Mouse (Mus musculus) testis, adult 2 months (tissue): Measurements from ENCODE around the gene Mptx2. TPM values are rescaled to one million over a fixed set of nuclear protein-coding genes. Genes with fewer than 3 reads are reported as not detected.

ENCODE experiments used
- H3K27ac ChIP-seq: fragments of 200-500 bp; 2 replicates; pipeline ENCODE4 v1.5.1; 2012; ENCODE audit warnings: low read depth, low read length; ENCODE audit not compliant: control insufficient read depth, insufficient read depth
- H3K27me3 ChIP-seq: fragments of 200-500 bp; 2 replicates; pipeline ENCODE4 v1.6.1; 2012; ENCODE audit warnings: mild to moderate bottlenecking, low read length, moderate library complexity; ENCODE audit not compliant: control insufficient read depth, insufficient read depth
- H3K36me3 ChIP-seq: fragments of 200-500 bp; 2 replicates; pipeline ENCODE4 v1.6.1; 2012; ENCODE audit warnings: mild to moderate bottlenecking, low read length; ENCODE audit not compliant: control insufficient read depth, insufficient read depth
- H3K4me1 ChIP-seq: fragments of 200-500 bp; 2 replicates; pipeline ENCODE4 v1.6.1; 2012; ENCODE audit warnings: low read length; ENCODE audit not compliant: control insufficient read depth, insufficient read depth
- H3K4me3 ChIP-seq: fragments of 200-500 bp; 2 replicates; pipeline ENCODE4 v1.5.1; 2012; ENCODE audit warnings: low read depth, mild to moderate bottlenecking, low read length, moderate library complexity, mixed read lengths; ENCODE audit not compliant: control insufficient read depth
- CTCF ChIP-seq: fragments of 200-500 bp; IDR thresholded peaks from 2 replicates; pipeline ENCODE4 v1.5.1; 2012; ENCODE audit warnings: low read depth, mild to moderate bottlenecking, inconsistent platforms, low read length, moderate library complexity; ENCODE audit not compliant: control insufficient read depth, insufficient read depth, insufficient replicate concordance
- POLR2A ChIP-seq: fragments of 200-500 bp; IDR thresholded peaks from 2 replicates; pipeline ENCODE4 v1.6.1; 2012; ENCODE audit warnings: low read depth, mild to moderate bottlenecking, inconsistent platforms, low read length, moderate library complexity; ENCODE audit not compliant: control insufficient read depth
- polyA plus RNA-seq: library from polyadenylated mRNA; depleted of rRNA; stranded (reverse); fragments of >200 nt; gene quantifications from 2 replicates; pipeline ENCODE4 v1.2.3, GENCODE M21; 2012; rRNA removed

The Mptx2 gene
- not detected in 2 replicates for polyA plus RNA-seq

DNA sequence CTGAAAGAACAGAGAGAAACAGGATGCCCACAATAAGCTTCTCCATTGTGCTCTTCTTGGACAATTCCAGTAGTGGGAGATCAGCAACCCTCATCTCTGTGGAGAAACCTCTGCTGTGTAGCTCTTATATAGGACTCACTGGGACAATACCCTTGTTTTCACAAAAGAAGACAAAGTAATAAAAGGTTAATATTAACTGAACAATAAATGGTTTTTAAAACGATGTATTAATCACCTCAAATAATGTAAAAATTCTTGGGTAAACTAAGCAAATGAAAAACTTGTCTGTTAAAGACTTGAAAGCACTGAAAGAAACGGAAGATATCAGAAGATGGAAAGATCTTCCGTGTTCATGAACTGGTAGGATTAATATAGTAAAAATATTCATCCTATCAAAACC is at the start of gene Mptx2:
Mptx2 (minus strand) TSS at position 101 of the 400 bp plus-strand sequence.
- no peaks in the 10 kb centered on the region for H3K4me1 ChIP-seq
- no peaks in the 10 kb centered on the region for H3K27me3 ChIP-seq
- H3K4me3 ChIP-seq = no peak within 1 kb of the TSS
- no peaks in the 10 kb centered on the region for H3K36me3 ChIP-seq
- no peak within 1 kb of the TSS for H3K27ac ChIP-seq
- no peak for TF ChIP-seq POLR2A

DNA sequence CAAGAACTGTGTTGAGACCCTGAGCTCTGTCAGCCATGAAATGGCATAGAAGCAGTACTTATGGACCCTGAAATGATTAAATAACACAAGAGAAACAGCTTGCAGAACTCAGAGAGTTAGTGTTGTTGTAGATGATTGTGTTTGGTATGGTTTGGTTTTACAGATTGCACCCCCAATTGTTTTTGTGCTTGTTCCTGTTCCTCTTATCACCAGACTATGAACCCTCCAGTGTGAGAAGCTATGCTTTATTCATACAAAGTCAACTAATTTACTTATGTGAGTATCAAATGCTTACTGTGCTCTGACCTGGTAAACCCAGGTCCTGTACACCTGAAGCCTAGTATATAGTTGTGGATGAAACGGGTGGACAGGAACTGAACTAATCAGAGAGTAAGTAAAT is 49.0 kb upstream of the Mptx2 start:
- Histone ChIP-seq H3K4me3 (no peak overlapping the region), H3K4me1 (no peaks in the 10 kb centered on the region), H3K27ac (no peak overlapping the region), H3K36me3 (no peaks in the 10 kb centered on the region), H3K27me3 (no peaks in the 10 kb centered on the region)
- no peak for TF ChIP-seq POLR2A
- TF ChIP-seq CTCF = no peak

DNA sequence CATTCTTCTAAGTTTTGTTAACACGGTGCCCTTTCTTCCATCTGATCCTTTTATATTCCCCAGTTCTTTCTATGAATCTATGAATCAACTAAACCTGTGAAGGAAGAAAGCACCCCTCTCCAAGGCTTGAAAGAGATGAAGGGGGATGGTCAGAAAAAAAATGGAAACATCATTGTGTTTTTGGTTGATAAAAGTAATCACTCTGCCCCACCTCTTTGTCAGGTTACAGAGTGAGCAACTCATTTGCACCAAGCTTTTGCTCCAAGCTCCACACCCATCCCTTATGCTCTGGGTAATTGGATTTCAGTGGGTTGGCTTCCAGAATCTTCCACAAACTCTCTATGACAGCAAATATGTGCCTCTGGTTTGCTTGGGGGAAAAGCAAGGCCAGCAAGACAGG is 47.8 kb upstream of the Mptx2 start:
- Histone ChIP-seq H3K4me1 (no peaks in the 10 kb centered on the region), H3K4me3 (no peak overlapping the region), H3K36me3 (no peaks in the 10 kb centered on the region), H3K27me3 (no peaks in the 10 kb centered on the region), H3K27ac (no peak overlapping the region)
- TF ChIP-seq CTCF = no peak
- no peak for TF ChIP-seq POLR2A

DNA sequence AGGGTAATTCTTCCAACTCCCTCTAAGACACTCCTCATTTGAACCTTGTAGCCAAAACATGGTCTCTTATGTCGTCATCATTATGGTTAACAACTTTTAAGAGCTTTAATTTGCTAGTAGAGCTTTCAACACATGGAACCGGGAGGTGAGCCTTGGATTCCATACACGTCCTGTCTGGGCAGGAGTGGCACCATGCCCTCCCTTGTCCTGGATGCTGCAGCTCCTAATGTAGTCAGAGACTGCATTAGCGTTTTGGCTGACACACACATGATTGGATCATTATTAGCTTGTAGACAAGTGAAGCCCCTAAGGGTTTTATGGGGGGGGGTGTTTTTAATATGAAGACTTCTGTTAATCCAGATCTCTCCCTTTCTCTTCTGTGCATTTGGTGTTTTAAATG is 47.4 kb upstream of the Mptx2 start:
- Histone ChIP-seq H3K36me3 (no peaks in the 10 kb centered on the region), H3K27me3 (no peaks in the 10 kb centered on the region), H3K4me1 (no peaks in the 10 kb centered on the region), H3K27ac (no peak overlapping the region), H3K4me3 (no peak overlapping the region)
- no peak for TF ChIP-seq POLR2A
- no peak for TF ChIP-seq CTCF

DNA sequence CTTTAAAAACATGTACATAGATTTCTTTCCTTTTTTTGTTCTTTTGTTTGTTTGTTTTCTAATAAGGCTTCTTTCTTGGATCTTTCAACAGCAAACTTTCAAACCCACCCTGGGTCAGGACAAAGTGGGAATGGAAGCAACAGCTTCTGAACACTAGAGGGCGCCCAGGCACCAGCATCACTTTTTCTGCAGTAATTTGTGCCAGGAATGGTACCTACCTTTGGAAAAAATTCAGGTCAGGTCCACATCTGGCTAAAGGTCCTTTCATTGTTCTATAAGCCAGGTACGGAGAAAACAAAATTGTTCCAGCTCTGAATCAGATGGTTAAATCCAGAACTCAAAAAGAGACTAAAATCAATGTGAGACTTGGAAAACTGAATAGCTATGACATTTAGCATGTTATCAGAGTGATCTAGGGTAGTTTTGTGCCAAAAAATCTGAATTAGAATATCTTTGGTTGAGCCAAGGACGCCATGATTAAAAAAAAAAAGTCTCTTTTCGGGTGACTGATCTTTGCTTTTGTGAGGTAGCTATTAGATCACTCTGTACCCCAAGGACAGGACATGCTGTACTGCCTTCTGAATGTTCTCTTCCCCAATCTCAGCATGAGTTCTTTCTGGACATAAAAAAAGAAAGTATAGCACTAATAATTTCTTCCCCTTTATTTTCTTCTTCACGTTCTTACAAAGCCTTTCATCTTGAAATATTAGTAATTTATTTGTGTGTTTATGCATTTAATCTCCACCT is 46.4 kb upstream of the Mptx2 start:
- no peaks in the 10 kb centered on the region for H3K4me1 ChIP-seq
- TF ChIP-seq POLR2A (no peak), CTCF (peak; percentile 26; the same call in 1 of the 2 replicates)
- no peaks in the 10 kb centered on the region for H3K27me3 ChIP-seq
- H3K4me3 ChIP-seq = no peak overlapping the region
- no peaks in the 10 kb centered on the region for H3K36me3 ChIP-seq
- no peak overlapping the region for H3K27ac ChIP-seq

DNA sequence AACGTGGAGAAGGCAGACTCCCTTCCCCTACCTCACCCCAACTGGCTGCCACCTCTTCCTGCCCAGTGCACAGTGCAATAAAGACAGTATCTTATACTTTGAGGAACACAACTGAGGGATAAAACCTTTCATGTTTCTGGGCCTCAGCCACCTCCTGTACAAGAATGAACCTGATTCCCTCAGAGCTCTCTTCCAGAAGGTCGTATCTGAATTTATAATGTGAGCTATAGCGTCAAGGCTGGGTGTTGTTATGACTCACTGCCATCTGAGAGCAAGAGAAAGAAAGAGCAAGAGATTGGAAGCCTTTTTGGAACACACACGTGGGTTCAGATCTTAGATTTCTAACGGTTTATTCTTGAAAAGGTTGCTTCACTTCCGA is 44.7 kb upstream of the Mptx2 start:
- H3K4me1 ChIP-seq = no peaks in the 10 kb centered on the region
- H3K4me3 ChIP-seq = no peak overlapping the region
- no peaks in the 10 kb centered on the region for H3K36me3 ChIP-seq
- H3K27me3 ChIP-seq = no peaks in the 10 kb centered on the region
- H3K27ac ChIP-seq = no peak overlapping the region
- TF ChIP-seq CTCF (no peak), POLR2A (no peak)

DNA sequence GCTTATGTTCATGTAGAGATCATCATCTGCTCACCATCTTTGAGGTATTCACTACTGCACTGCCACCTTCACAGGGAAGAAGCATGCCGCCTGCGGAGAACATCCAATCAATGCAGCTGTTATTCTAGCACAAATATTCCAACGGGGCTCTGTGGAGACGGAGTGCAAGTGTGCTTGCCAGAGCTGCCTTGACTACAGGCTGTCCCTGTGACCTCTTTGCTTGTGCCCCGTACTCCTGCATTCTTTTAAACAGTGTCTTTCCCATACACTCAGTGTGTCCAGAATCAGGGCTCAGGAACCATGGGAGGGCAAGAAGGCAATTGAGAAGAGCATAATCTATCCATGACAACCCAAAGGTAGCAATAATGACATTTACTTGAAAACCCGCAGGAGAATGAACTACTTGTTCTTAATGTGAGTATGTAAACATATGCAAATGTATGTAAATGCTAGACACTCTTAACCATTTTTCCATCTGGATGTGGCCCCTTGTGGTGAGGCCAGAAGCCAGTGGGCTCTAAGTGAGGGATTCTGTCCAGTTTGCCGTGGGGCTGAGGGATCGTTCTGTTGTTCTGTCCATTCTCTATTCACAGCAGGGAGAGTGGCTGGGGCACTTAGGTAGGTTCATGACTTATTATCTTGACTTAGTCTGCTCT is 44.1 kb upstream of the Mptx2 start:
- no peaks in the 10 kb centered on the region for H3K27me3 ChIP-seq
- no peaks in the 10 kb centered on the region for H3K36me3 ChIP-seq
- H3K27ac ChIP-seq = no peak overlapping the region
- H3K4me1 ChIP-seq = no peaks in the 10 kb centered on the region
- H3K4me3 ChIP-seq = no peak overlapping the region
- no peak for TF ChIP-seq CTCF
- no peak for TF ChIP-seq POLR2A

DNA sequence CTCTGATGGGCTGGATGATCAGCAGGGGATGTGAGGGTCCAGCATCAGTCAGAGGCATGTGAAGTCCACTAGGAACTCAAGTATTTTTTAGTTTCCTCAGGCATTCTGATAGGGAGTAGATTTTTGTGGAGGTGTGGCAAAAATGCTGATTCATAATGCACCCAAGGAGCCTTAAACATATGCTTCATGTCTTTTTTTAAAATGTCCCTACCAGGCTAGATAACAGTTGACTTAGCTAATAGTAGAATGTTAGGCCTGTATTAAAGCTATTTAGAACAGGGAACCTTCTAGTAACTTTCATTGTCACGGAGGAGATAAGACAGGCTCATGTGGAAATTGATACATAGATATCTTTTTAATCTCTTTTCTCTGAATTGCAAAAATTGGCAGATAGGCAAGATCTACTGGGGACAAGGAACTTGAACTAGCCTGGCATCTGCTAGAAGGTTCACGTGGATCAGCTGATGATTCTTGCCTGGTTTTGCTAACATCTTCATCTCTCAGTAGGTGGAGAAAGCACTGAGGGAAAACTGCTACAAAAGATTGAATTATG is 40.4 kb upstream of the Mptx2 start:
- TF ChIP-seq CTCF = no peak
- TF ChIP-seq POLR2A = no peak
- no peak overlapping the region for H3K27ac ChIP-seq
- H3K4me3 ChIP-seq = no peak overlapping the region
- H3K36me3 ChIP-seq = no peaks in the 10 kb centered on the region
- H3K27me3 ChIP-seq = no peaks in the 10 kb centered on the region
- H3K4me1 ChIP-seq = no peaks in the 10 kb centered on the region
